Mouse (Mus musculus): Measurements from ENCODE around the gene Atp5h. TPM values are rescaled to one million over a fixed set of nuclear protein-coding genes. Genes with fewer than 3 reads are reported as not detected.
A peak's percentile ranks its signal among the peaks of the same experiment; 100 is the strongest.

Atp5h gene
- polyA plus RNA-seq, 1 experiment = 40.4 TPM

GRCm38 (mm10) chr11:115430561-115430960 lies 10.8 kb upstream of the Atp5h start:
- no peak for DNase-seq (ENCODE audit: low read depth in 1 of 2, low spot score in 2 of 2)
- TF ChIP-seq CTCF (IDR thresholded peaks at IDR 0.05; ENCODE audit: extremely low read depth, insufficient read depth, insufficient read length, insufficient replicate concordance) (no peak), POLR2A (IDR thresholded peaks at IDR 0.05; ENCODE audit: low read depth, low read length) (no peak)
- Histone ChIP-seq H3K27me3 (ENCODE audit: control insufficient read depth, insufficient read depth, low read length) (no peaks in the 10 kb centered on the region), H3K4me1 (ENCODE audit: control insufficient read depth, insufficient read depth, insufficient read length) (no peaks in the 10 kb centered on the region; the same call in 1 of the 2 replicates), H3K27ac (ENCODE audit: insufficient read depth, low read length) (no peak overlapping the region), H3K4me3 (ENCODE audit: extremely low read depth, insufficient read depth, insufficient read length) (no peak overlapping the region), H3K36me3 (ENCODE audit: control insufficient read depth, insufficient read depth, low read length) (peaks cover 25% of the 10 kb centered on the region)
- 94% methylated on average over 6 of the region's 6 CpGs for WGBS

GRCm38 (mm10) chr11:115429307-115429706 lies 9.5 kb upstream of the Atp5h start:
- Histone ChIP-seq H3K27ac (ENCODE audit: insufficient read depth, low read length) (no peak overlapping the region), H3K36me3 (ENCODE audit: control insufficient read depth, insufficient read depth, low read length) (peaks cover 30% of the 10 kb centered on the region), H3K4me3 (ENCODE audit: extremely low read depth, insufficient read depth, insufficient read length) (no peak overlapping the region), H3K27me3 (ENCODE audit: control insufficient read depth, insufficient read depth, low read length) (no peaks in the 10 kb centered on the region), H3K4me1 (ENCODE audit: control insufficient read depth, insufficient read depth, insufficient read length) (no peaks in the 10 kb centered on the region)
- 84% methylated on average over 7 of the region's 7 CpGs for WGBS
- DNase-seq (ENCODE audit: low read depth in 1 of 2, low spot score in 2 of 2) = no peak
- TF ChIP-seq CTCF (IDR thresholded peaks at IDR 0.05; ENCODE audit: extremely low read depth, insufficient read depth, insufficient read length, insufficient replicate concordance) = no peak
- TF ChIP-seq POLR2A (IDR thresholded peaks at IDR 0.05; ENCODE audit: low read depth, low read length) = no peak

GRCm38 (mm10) chr11:115427482-115428331 lies 7.9 kb upstream of the Atp5h start:
- TF ChIP-seq POLR2A (IDR thresholded peaks at IDR 0.05; ENCODE audit: low read depth, low read length) (no peak), CTCF (IDR thresholded peaks at IDR 0.05; ENCODE audit: extremely low read depth, insufficient read depth, insufficient read length, insufficient replicate concordance) (peak; percentile 64; the same call in 1 of the 2 replicates)
- DNase-seq (ENCODE audit: low read depth in 1 of 2, low spot score in 2 of 2) = peak; percentile 47
- peak overlapping the region; percentile 13; the same call in 1 of the 2 replicates for H3K27ac ChIP-seq (ENCODE audit: insufficient read depth, low read length)
- no peaks in the 10 kb centered on the region for H3K4me1 ChIP-seq (ENCODE audit: control insufficient read depth, insufficient read depth, insufficient read length)
- WGBS = 58% methylated on average over 20 of the region's 20 CpGs
- H3K27me3 ChIP-seq (ENCODE audit: control insufficient read depth, insufficient read depth, low read length) = no peaks in the 10 kb centered on the region
- peaks cover 30% of the 10 kb centered on the region for H3K36me3 ChIP-seq (ENCODE audit: control insufficient read depth, insufficient read depth, low read length)
- no peak overlapping the region for H3K4me3 ChIP-seq (ENCODE audit: extremely low read depth, insufficient read depth, insufficient read length)

GRCm38 (mm10) chr11:115425671-115426070 lies 5.9 kb upstream of the Atp5h start:
- Histone ChIP-seq H3K27ac (ENCODE audit: insufficient read depth, low read length) (no peak overlapping the region), H3K4me1 (ENCODE audit: control insufficient read depth, insufficient read depth, insufficient read length) (no peaks in the 10 kb centered on the region; the same call in 1 of the 2 replicates), H3K4me3 (ENCODE audit: extremely low read depth, insufficient read depth, insufficient read length) (no peak overlapping the region), H3K36me3 (ENCODE audit: control insufficient read depth, insufficient read depth, low read length) (peaks cover 22% of the 10 kb centered on the region), H3K27me3 (ENCODE audit: control insufficient read depth, insufficient read depth, low read length) (no peaks in the 10 kb centered on the region)
- 80% methylated on average over 6 of the region's 6 CpGs for WGBS
- no peak for DNase-seq (ENCODE audit: low read depth in 1 of 2, low spot score in 2 of 2)
- TF ChIP-seq POLR2A (IDR thresholded peaks at IDR 0.05; ENCODE audit: low read depth, low read length) (no peak), CTCF (IDR thresholded peaks at IDR 0.05; ENCODE audit: extremely low read depth, insufficient read depth, insufficient read length, insufficient replicate concordance) (no peak)

- Histone ChIP-seq H3K4me1 (ENCODE audit: control insufficient read depth, insufficient read depth, insufficient read length) (no peaks in the 10 kb centered on the region; the same call in 1 of the 2 replicates), H3K36me3 (ENCODE audit: control insufficient read depth, insufficient read depth, low read length) (peaks cover 12% of the 10 kb centered on the region), H3K4me3 (ENCODE audit: extremely low read depth, insufficient read depth, insufficient read length) (no peak overlapping the region), H3K27ac (ENCODE audit: insufficient read depth, low read length) (no peak overlapping the region), H3K27me3 (ENCODE audit: control insufficient read depth, insufficient read depth, low read length) (no peaks in the 10 kb centered on the region)
- TF ChIP-seq CTCF (IDR thresholded peaks at IDR 0.05; ENCODE audit: extremely low read depth, insufficient read depth, insufficient read length, insufficient replicate concordance) (no peak), POLR2A (IDR thresholded peaks at IDR 0.05; ENCODE audit: low read depth, low read length) (no peak)
- no peak for DNase-seq (ENCODE audit: low read depth in 1 of 2, low spot score in 2 of 2)
- 83% methylated on average over 7 of the region's 7 CpGs for WGBS
These were observed 4.9 kb upstream of the Atp5h start for GRCm38 (mm10) chr11:115424666-115425065.

- Histone ChIP-seq H3K4me1 (ENCODE audit: control insufficient read depth, insufficient read depth, insufficient read length) (peaks cover 6% of the 10 kb centered on the region), H3K27me3 (ENCODE audit: control insufficient read depth, insufficient read depth, low read length) (no peaks in the 10 kb centered on the region), H3K4me3 (ENCODE audit: extremely low read depth, insufficient read depth, insufficient read length) (no peak overlapping the region), H3K36me3 (ENCODE audit: control insufficient read depth, insufficient read depth, low read length) (peaks cover 8% of the 10 kb centered on the region), H3K27ac (ENCODE audit: insufficient read depth, low read length) (no peak overlapping the region)
- WGBS = 65% methylated on average over 3 of the region's 3 CpGs
- no peak for DNase-seq (ENCODE audit: low read depth in 1 of 2, low spot score in 2 of 2)
- TF ChIP-seq POLR2A (IDR thresholded peaks at IDR 0.05; ENCODE audit: low read depth, low read length) = no peak
- no peak for TF ChIP-seq CTCF (IDR thresholded peaks at IDR 0.05; ENCODE audit: extremely low read depth, insufficient read depth, insufficient read length, insufficient replicate concordance)
These were observed 3.3 kb upstream of the Atp5h start for GRCm38 (mm10) chr11:115423091-115423490.

DNA sequence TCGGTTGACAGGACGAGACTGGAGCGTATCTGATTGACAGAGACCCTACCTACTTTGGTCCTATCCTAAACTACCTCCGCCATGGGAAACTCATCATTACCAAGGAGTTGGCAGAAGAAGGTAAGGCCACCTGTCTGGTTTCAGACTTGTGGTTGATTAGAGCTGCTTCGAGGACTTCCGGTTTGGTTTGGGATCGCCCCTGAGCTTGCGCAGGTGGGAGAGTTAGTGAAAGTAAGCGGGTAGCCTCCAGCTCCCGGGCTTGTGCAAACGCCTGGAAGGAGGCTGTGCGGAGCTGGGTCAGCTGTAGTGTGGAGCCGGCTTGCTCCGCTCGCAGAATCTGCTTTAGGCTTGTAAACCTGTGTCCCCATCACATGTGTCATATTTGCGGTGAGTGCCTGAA lies 2.2 kb upstream of the Atp5h start:
- TF ChIP-seq POLR2A (IDR thresholded peaks at IDR 0.05; ENCODE audit: low read depth, low read length) (no peak), CTCF (IDR thresholded peaks at IDR 0.05; ENCODE audit: extremely low read depth, insufficient read depth, insufficient read length, insufficient replicate concordance) (no peak)
- Histone ChIP-seq H3K4me1 (ENCODE audit: control insufficient read depth, insufficient read depth, insufficient read length) (peaks cover 6% of the 10 kb centered on the region), H3K36me3 (ENCODE audit: control insufficient read depth, insufficient read depth, low read length) (peaks cover 5% of the 10 kb centered on the region), H3K4me3 (ENCODE audit: extremely low read depth, insufficient read depth, insufficient read length) (no peak overlapping the region), H3K27me3 (ENCODE audit: control insufficient read depth, insufficient read depth, low read length) (no peaks in the 10 kb centered on the region), H3K27ac (ENCODE audit: insufficient read depth, low read length) (no peak overlapping the region)
- 86% methylated on average over 16 of the region's 16 CpGs for WGBS
- no peak for DNase-seq (ENCODE audit: low read depth in 1 of 2, low spot score in 2 of 2)
